In the genomic region with DNA sequence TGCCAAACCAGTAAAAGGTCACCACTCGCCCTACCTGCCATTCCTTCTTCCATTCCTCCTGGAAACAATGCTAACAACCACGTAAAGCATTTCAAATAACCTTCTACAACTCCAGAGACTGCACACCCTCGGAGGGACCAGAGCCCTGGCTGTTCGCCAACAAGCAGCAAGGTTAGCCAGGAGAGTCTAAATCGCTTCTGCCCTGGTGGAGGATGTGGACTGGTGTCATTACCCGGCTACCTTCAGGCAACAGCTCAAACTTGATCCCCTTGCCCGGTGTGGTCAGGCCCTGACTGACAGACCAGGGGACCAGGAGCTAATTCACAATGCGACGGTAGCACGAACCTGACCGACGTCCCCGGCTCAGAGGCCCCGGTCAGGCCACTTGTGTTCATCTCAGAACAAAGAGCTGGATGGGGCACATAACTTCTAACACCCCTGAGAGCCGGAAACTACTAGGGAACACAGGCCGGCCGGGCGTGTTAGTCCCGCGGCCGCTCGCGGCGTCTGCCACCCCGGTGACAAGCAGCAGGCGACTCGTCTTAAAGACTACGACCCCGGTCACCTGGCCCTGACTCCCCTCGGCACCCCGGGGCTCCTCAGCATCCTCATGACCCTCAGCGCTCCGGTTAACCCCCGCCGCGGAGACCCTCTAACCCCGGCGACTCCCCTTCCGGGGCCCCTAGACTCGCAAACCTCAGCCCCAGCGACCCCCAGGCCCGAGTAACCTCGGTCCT, we compare ENCODE assay signal across 8 mouse cellular contexts. TPM values are rescaled to one million over a fixed set of nuclear protein-coding genes. Genes with fewer than 3 reads are reported as not detected.
A peak's percentile ranks its signal among the peaks of the same experiment; 100 is the strongest.
DNase-seq lines count a peak whose midpoint lies in the region; ATAC-seq and TF ChIP-seq lines count a peak whose summit lies in the region.

No protein-coding gene starts in this region.

- H3K9ac ChIP-seq in liver, embryonic 16.5 days (ENCODE audit: low read depth, low read length), result peak overlapping the region; percentile 82

- peak overlapping the region; percentile 57; the same call in 1 of the 2 replicates for H3K27ac ChIP-seq in liver, embryonic 16.5 days (ENCODE audit: low read length)
- peak overlapping the region; percentile 81 for H3K27ac ChIP-seq in testis, adult 2 months (ENCODE audit: control insufficient read depth, insufficient read depth, low read depth, low read length)

- H3K27me3 ChIP-seq in liver, embryonic 16.5 days (ENCODE audit: control insufficient read depth, insufficient read depth, low read depth, low read length), result peaks cover 7% of the 10 kb centered on the region
- no peaks in the 10 kb centered on the region for H3K27me3 ChIP-seq in testis, adult 2 months (ENCODE audit: control insufficient read depth, insufficient read depth, low read length)

- peak overlapping the region; percentile 78 for H3K4me3 ChIP-seq in liver, embryonic 16.5 days (ENCODE audit: low read depth, low read length)
- peak overlapping the region; percentile 96 for H3K4me3 ChIP-seq in testis, adult 2 months (ENCODE audit: control insufficient read depth, low read depth, low read length)

- H3K4me1 ChIP-seq in liver, embryonic 16.5 days (ENCODE audit: control insufficient read depth, low read depth, low read length), result peaks cover 25% of the 10 kb centered on the region
- H3K4me1 ChIP-seq in testis, adult 2 months (ENCODE audit: control insufficient read depth, insufficient read depth, low read length), result peaks cover 10% of the 10 kb centered on the region

- no peak; the same call in 1 of the 2 replicates for TF ChIP-seq POLR2A in testis, adult 2 months (IDR thresholded peaks at IDR 0.05; ENCODE audit: control insufficient read depth, low read depth, low read length)

- peak; percentile 67 to 70 for DNase-seq in right cerebral cortex, postnatal 10 days (ENCODE audit: low spot score in 2 of 2)
- no peak for DNase-seq in right cerebral cortex, adult 18-20 months
- DNase-seq in embryo, embryonic 11 days, result peak; percentile 64
- peak; percentile 72 to 84 for DNase-seq in heart, adult 18-20 months
- DNase-seq in kidney, adult 11 months, result peak; percentile 79
- DNase-seq in neural tube, embryonic 10.5 days (ENCODE audit: extremely low spot score, low spot score), result peak; percentile 69

- TF ChIP-seq CTCF in testis, adult 2 months (IDR thresholded peaks at IDR 0.05; ENCODE audit: control insufficient read depth, insufficient read depth, insufficient replicate concordance, low read depth, low read length), result peak; percentile 14; the same call in 1 of the 2 replicates

- WGBS in liver, embryonic 16.5 days (ENCODE audit: insufficient replicate concordance), result 2% methylated on average over 43 of the region's 43 CpGs

- no peaks in the 10 kb centered on the region for H3K9me3 ChIP-seq in liver, embryonic 16.5 days (replicated peaks; ENCODE audit: control insufficient read depth, low read length)

- no peaks in the 10 kb centered on the region for H3K36me3 ChIP-seq in liver, embryonic 16.5 days (ENCODE audit: control insufficient read depth, insufficient read depth)
- H3K36me3 ChIP-seq in testis, adult 2 months (ENCODE audit: control insufficient read depth, insufficient read depth, low read length), result no peaks in the 10 kb centered on the region

- no peak for ATAC-seq in liver, embryonic 16.5 days (ENCODE audit: low read depth)

- peak overlapping the region; percentile 97 for H3K4me2 ChIP-seq in liver, embryonic 16.5 days (ENCODE audit: low read depth, low read length)

RNA-seq across cellular contexts. Expression of a gene that starts 0.9 kb away (rescaled TPM):
- total RNA-seq in heart, adult 18-20 months (2021), result 10 to 100 TPM; 54.1 to 63.2 TPM
- polyA plus RNA-seq in liver, embryonic 16.5 days (2015; fragmentation: Nextera tagmentation; extraction: Ambion mirVana), result 3.9 and 4.1 TPM in 2 replicates
- 31.8 and 31.9 TPM in 2 replicates for polyA plus RNA-seq in testis, adult 2 months (2012; rRNA removed)

RNA-seq across cellular contexts. Expression of a gene that starts 42.5 kb away (rescaled TPM):
- 10 to 100 TPM; 12.3 to 12.4 TPM for total RNA-seq in heart, adult 18-20 months (2021)
- 4.9 and 5.7 TPM in 2 replicates for polyA plus RNA-seq in liver, embryonic 16.5 days (2015; fragmentation: Nextera tagmentation; extraction: Ambion mirVana)
- polyA plus RNA-seq in testis, adult 2 months (2012; rRNA removed), result 3.7 and 3.9 TPM in 2 replicates
